Mouse (Mus musculus) G1E (cell line): ENCODE measurements around the gene Gm42906. TPM values are rescaled to one million over a fixed set of nuclear protein-coding genes. Genes with fewer than 3 reads are reported as not detected.

ENCODE experiments used
- ATAC-seq: 2 replicates; pipeline ENCODE4 v1.8.0; 2016; ENCODE audit warnings: mild to moderate bottlenecking; ENCODE audit not compliant: insufficient number of reproducible peaks, poor library complexity, low FRiP score, severe bottlenecking; ENCODE audit errors: extremely low read depth
- DNase-seq: peaks from one replicate; pipeline ENCODE4 v3.0.0; 2012; ENCODE audit warnings: low spot score
- H3K27me3 ChIP-seq: 2 replicates; pipeline ENCODE4 v1.6.1; 2012; ENCODE audit warnings: mild to moderate bottlenecking, low read length, inconsistent platforms; ENCODE audit not compliant: insufficient read depth
- H3K36me3 ChIP-seq: replicated peaks from 2 replicates; pipeline ENCODE3; 2012; ENCODE audit warnings: mild to moderate bottlenecking, inconsistent platforms
- H3K4me1 ChIP-seq: 2 replicates; pipeline ENCODE4 v1.6.1; 2012; ENCODE audit warnings: low read depth, low read length, inconsistent platforms, mixed read lengths; ENCODE audit not compliant: insufficient read depth
- H3K4me3 ChIP-seq: 2 replicates; pipeline ENCODE4 v1.5.1; 2012; ENCODE audit warnings: low read depth, mild to moderate bottlenecking, inconsistent platforms, low read length, moderate library complexity, mixed read lengths
- H3K9me3 ChIP-seq: replicated peaks from 2 replicates; pipeline ENCODE4 v1.6.1; 2012; ENCODE audit warnings: inconsistent platforms
- CTCF ChIP-seq: IDR thresholded peaks from 2 replicates; pipeline ENCODE4 v1.5.1; 2012; ENCODE audit warnings: low read depth, low read length, inconsistent platforms, mixed read lengths
- GATA1 ChIP-seq: IDR thresholded peaks from 2 replicates; pipeline ENCODE4 v1.6.1; 2012; ENCODE audit warnings: borderline replicate concordance, low read length, inconsistent platforms, mixed read lengths
- GATA2 ChIP-seq: IDR thresholded peaks from 2 replicates; pipeline ENCODE4 v1.6.1; 2012; ENCODE audit warnings: low read depth, low read length, inconsistent platforms, borderline replicate concordance
- POLR2AphosphoS5 ChIP-seq: IDR thresholded peaks from 2 replicates; pipeline ENCODE4 v1.6.1; 2012; ENCODE audit warnings: low read depth, low read length, inconsistent platforms; ENCODE audit not compliant: insufficient replicate concordance
- TAL1 ChIP-seq: conservative IDR thresholded peaks from 2 replicates; pipeline ENCODE4 v1.6.1; 2012; ENCODE audit warnings: low read depth, low read length, inconsistent platforms, mixed read lengths
- polyA plus RNA-seq: library from polyadenylated mRNA; stranded (reverse); fragments of >175 nt; gene quantifications from 2 replicates; pipeline ENCODE4 v1.2.3, GENCODE M21; 2012
- total RNA-seq, 2 experiments: library from RNA; stranded (forward) in 1 of 2; stranded (reverse) in 1 of 2; fragments of 200-1000 nt in 1 of 2; fragments of >200 nt in 1 of 2; fragmentation: Nextera tagmentation in 1 of 2; gene quantifications; 2 replicates each; pipeline ENCODE4 v1.2.3; 2014 to 2017

Gene Gm42906
- total and polyA plus RNA-seq, 3 experiments = not detected

- DNase-seq (no peak), ATAC-seq (no peak)
- H3K9me3 ChIP-seq = no peaks in the 10 kb centered on the region
- H3K4me3 ChIP-seq = no peak overlapping the region
- peaks cover 11% of the 10 kb centered on the region; the same call in 1 of the 2 replicates for H3K4me1 ChIP-seq
- no peaks in the 10 kb centered on the region for H3K36me3 ChIP-seq
- TF ChIP-seq GATA2 = no peak
- TF ChIP-seq TAL1 = no peak
- TF ChIP-seq CTCF = no peak
- no peak for TF ChIP-seq POLR2AphosphoS5
- no peak for TF ChIP-seq GATA1
- no peaks in the 10 kb centered on the region for H3K27me3 ChIP-seq
These were observed 9.4 kb downstream of the Gm42906 start for GRCm38 (mm10) chr5:151418551-151418950.

GRCm38 (mm10) chr5:151417421-151418038 is 10.4 kb downstream of the Gm42906 start:
- H3K27me3 ChIP-seq = no peaks in the 10 kb centered on the region
- ATAC-seq (no peak), DNase-seq (no peak)
- H3K9me3 ChIP-seq = no peaks in the 10 kb centered on the region
- no peak overlapping the region for H3K4me3 ChIP-seq
- H3K4me1 ChIP-seq = peaks cover 21% of the 10 kb centered on the region
- TF ChIP-seq TAL1 = no peak
- no peak for TF ChIP-seq GATA2
- H3K36me3 ChIP-seq = no peaks in the 10 kb centered on the region

- H3K36me3 ChIP-seq = no peaks in the 10 kb centered on the region
- H3K27me3 ChIP-seq = no peaks in the 10 kb centered on the region
- H3K4me3 ChIP-seq = no peak overlapping the region
- ATAC-seq = no peak
- no peaks in the 10 kb centered on the region for H3K9me3 ChIP-seq
- peaks cover 24% of the 10 kb centered on the region for H3K4me1 ChIP-seq
- DNase-seq = no peak
- TF ChIP-seq GATA1 = no peak
- TF ChIP-seq POLR2AphosphoS5 = no peak
- no peak for TF ChIP-seq GATA2
- no peak for TF ChIP-seq CTCF
- no peak for TF ChIP-seq TAL1
These were observed 11.0 kb downstream of the Gm42906 start for GRCm38 (mm10) chr5:151416988-151417387.

- ATAC-seq (peak; percentile 23), DNase-seq (no peak)
- Histone ChIP-seq H3K36me3 (no peaks in the 10 kb centered on the region), H3K9me3 (no peaks in the 10 kb centered on the region), H3K4me3 (no peak overlapping the region), H3K4me1 (peaks cover 24% of the 10 kb centered on the region), H3K27me3 (no peaks in the 10 kb centered on the region)
- TF ChIP-seq GATA1 = no peak
These were observed 14.3 kb downstream of the Gm42906 start for GRCm38 (mm10) chr5:151413617-151414016.

GRCm38 (mm10) chr5:151412666-151413463 is 15.1 kb downstream of the Gm42906 start:
- ATAC-seq (peak; percentile 73), DNase-seq (no peak)
- H3K27me3 ChIP-seq = no peaks in the 10 kb centered on the region
- H3K36me3 ChIP-seq = no peaks in the 10 kb centered on the region
- H3K9me3 ChIP-seq = no peaks in the 10 kb centered on the region
- TF ChIP-seq GATA2 (no peak), GATA1 (no peak), TAL1 (no peak), POLR2AphosphoS5 (no peak), CTCF (no peak)
- H3K4me3 ChIP-seq = peak overlapping the region; percentile 28; the same call in 1 of the 2 replicates
- peaks cover 22% of the 10 kb centered on the region for H3K4me1 ChIP-seq

GRCm38 (mm10) chr5:151410006-151410405 is 18.0 kb downstream of the Gm42906 start:
- H3K36me3 ChIP-seq = no peaks in the 10 kb centered on the region
- TF ChIP-seq POLR2AphosphoS5 (no peak), GATA2 (no peak), CTCF (no peak), TAL1 (no peak)
- H3K4me3 ChIP-seq = no peak overlapping the region
- peaks cover 16% of the 10 kb centered on the region for H3K4me1 ChIP-seq
- DNase-seq = no peak
- H3K9me3 ChIP-seq = no peaks in the 10 kb centered on the region
- H3K27me3 ChIP-seq = no peaks in the 10 kb centered on the region
- no peak for ATAC-seq
